Mouse (Mus musculus): ENCODE results near the gene Syt7.

GRCm38 (mm10) chr19:10373191-10373590 is 15.7 kb upstream of the Syt7 start:
- TF ChIP-seq CTCF (IDR thresholded peaks at IDR 0.05; ENCODE audit: control insufficient read depth, insufficient read depth, low read length): no peak
- no peak for TF ChIP-seq POLR2A (IDR thresholded peaks at IDR 0.05; ENCODE audit: borderline replicate concordance, control insufficient read depth, low read depth, low read length)

All from bone marrow, adult 2 months (tissue).